Mouse (Mus musculus) MEL (cell line): ENCODE measurements around the gene Smarcd1. TPM values are rescaled to one million over a fixed set of nuclear protein-coding genes. Genes with fewer than 3 reads are reported as not detected.

Experiments
- DNase-seq: peaks from one replicate; pipeline ENCODE4 v3.0.0; 2011; ENCODE audit warnings: low read depth, low spot score
- H3K27ac ChIP-seq: 2 replicates; pipeline ENCODE4 v1.5.1; 2012; ENCODE audit warnings: low read depth, mild to moderate bottlenecking, control low read depth, low read length, moderate library complexity; ENCODE audit not compliant: control insufficient read depth
- H3K27me3 ChIP-seq, 2 experiments: fragments of 150-350 bp in 1 of 2; sonication (generic) in 1 of 2; 2 replicates each; pipeline ENCODE4 v1.6.1; 2012; ENCODE audit warnings: low read length in 2 of 2, mild to moderate bottlenecking in 2 of 2, improper control_type of control experiment in 1 of 2, moderate library complexity in 1 of 2; ENCODE audit not compliant: insufficient read depth in 2 of 2, control insufficient read depth in 1 of 2
- H3K36me3 ChIP-seq, 2 experiments: 2 replicates each; pipeline ENCODE4 v1.6.1; 2012 to 2014; ENCODE audit warnings: low read length in 2 of 2, improper control_type of control experiment in 1 of 2, inconsistent platforms in 1 of 2, mild to moderate bottlenecking in 1 of 2; ENCODE audit not compliant: insufficient read depth in 2 of 2, control insufficient read depth in 1 of 2
- H3K4me1 ChIP-seq, 2 experiments: fragments of 150-350 bp in 1 of 2; sonication (generic) in 1 of 2; 2 replicates each; pipeline ENCODE4 v1.6.1; 2012; ENCODE audit warnings: low read length in 2 of 2, improper control_type of control experiment in 1 of 2, mild to moderate bottlenecking in 1 of 2; ENCODE audit not compliant: insufficient read depth in 2 of 2, control insufficient read depth in 1 of 2
- H3K4me3 ChIP-seq, 2 experiments: fragments of 150-350 bp in 1 of 2; sonication (generic) in 1 of 2; 2 replicates each; pipeline ENCODE4 v1.5.1; 2012; ENCODE audit warnings: low read depth in 2 of 2, low read length in 2 of 2, mild to moderate bottlenecking in 2 of 2, moderate library complexity in 2 of 2, control low read depth in 1 of 2, improper control_type of control experiment in 1 of 2; ENCODE audit not compliant: control insufficient read depth in 1 of 2, insufficient read depth in 1 of 2
- H3K79me2 ChIP-seq: 2 replicates; pipeline ENCODE4 v1.6.1; 2012; ENCODE audit warnings: mild to moderate bottlenecking, low read length, moderate library complexity; ENCODE audit not compliant: control insufficient read depth, poor library complexity, insufficient read depth
- H3K9ac ChIP-seq: 2 replicates; pipeline ENCODE4 v1.6.1; 2012; ENCODE audit warnings: low read depth, mild to moderate bottlenecking, control low read depth, low read length, moderate library complexity; ENCODE audit not compliant: control insufficient read depth, poor library complexity, severe bottlenecking
- H3K9me3 ChIP-seq: fragments of 150-350 bp; sonication (generic); replicated peaks from 2 replicates; pipeline ENCODE4 v1.6.1; 2012; ENCODE audit warnings: mild to moderate bottlenecking, low read length, improper control_type of control experiment, moderate library complexity; ENCODE audit not compliant: insufficient read depth
- BHLHE40 ChIP-seq: IDR thresholded peaks from 2 replicates; pipeline ENCODE4 v1.6.1; 2012; ENCODE audit warnings: low read depth, mild to moderate bottlenecking, inconsistent platforms, low read length, improper control_type of control experiment, borderline replicate concordance
- CTCF ChIP-seq, 3 experiments: IDR thresholded peaks in 2 of 3; conservative IDR thresholded peaks in 1 of 3; 2 replicates each; pipeline ENCODE4 v1.5.1; 2011 to 2012; ENCODE audit warnings: low read length in 3 of 3, low read depth in 2 of 3, mild to moderate bottlenecking in 2 of 3, improper control_type of control experiment in 1 of 3, inconsistent platforms in 1 of 3, mixed read lengths in 1 of 3, moderate library complexity in 1 of 3; ENCODE audit not compliant: control insufficient read depth in 1 of 3, insufficient read depth in 1 of 3, poor library complexity in 1 of 3, severe bottlenecking in 1 of 3
- ELF1 ChIP-seq: IDR thresholded peaks from 2 replicates; pipeline ENCODE4 v1.6.1; 2014; ENCODE audit warnings: low read depth, mild to moderate bottlenecking, inconsistent platforms, low read length, improper control_type of control experiment, moderate library complexity
- EP300 ChIP-seq, 2 experiments: IDR thresholded peaks; 2 replicates each; pipeline ENCODE4 v1.6.1; 2011; ENCODE audit warnings: improper control_type of control experiment in 2 of 2, low read length in 2 of 2, low read depth in 1 of 2, mild to moderate bottlenecking in 1 of 2
- GABPA ChIP-seq: IDR thresholded peaks from 2 replicates; pipeline ENCODE4 v1.6.1; 2012; ENCODE audit warnings: low read depth, mild to moderate bottlenecking, inconsistent platforms, low read length, improper control_type of control experiment, moderate library complexity
- HCFC1 ChIP-seq: IDR thresholded peaks from 2 replicates; pipeline ENCODE4 v1.6.1; 2012; ENCODE audit warnings: low read depth, mild to moderate bottlenecking, inconsistent platforms, low read length, improper control_type of control experiment, moderate library complexity
- JUND ChIP-seq: IDR thresholded peaks from 2 replicates; pipeline ENCODE4 v1.6.1; 2011; ENCODE audit warnings: low read depth, mild to moderate bottlenecking, improper control_type of control experiment, low read length
- KAT2A ChIP-seq: conservative IDR thresholded peaks from 2 replicates; pipeline ENCODE4 v1.6.1; 2012; ENCODE audit warnings: low read depth, low read length, improper control_type of control experiment, inconsistent platforms
- MAFK ChIP-seq: IDR thresholded peaks from 2 replicates; pipeline ENCODE4 v1.6.1; 2011; ENCODE audit warnings: low read depth, mild to moderate bottlenecking, low read length, improper control_type of control experiment, borderline replicate concordance
- MAX ChIP-seq: IDR thresholded peaks from 2 replicates; pipeline ENCODE4 v1.6.1; 2011; ENCODE audit warnings: low read length, improper control_type of control experiment
- MAZ ChIP-seq: IDR thresholded peaks from 2 replicates; pipeline ENCODE4 v1.6.1; 2012; ENCODE audit warnings: low read depth, mild to moderate bottlenecking, inconsistent platforms, low read length, improper control_type of control experiment
- MXI1 ChIP-seq: IDR thresholded peaks from 2 replicates; pipeline ENCODE4 v1.6.1; 2011; ENCODE audit warnings: mild to moderate bottlenecking, low read depth, low read length, improper control_type of control experiment
- MYB ChIP-seq: IDR thresholded peaks from 2 replicates; pipeline ENCODE4 v1.6.1; 2011; ENCODE audit warnings: mild to moderate bottlenecking, low read depth, low read length, improper control_type of control experiment
- MYC ChIP-seq: IDR thresholded peaks from 2 replicates; pipeline ENCODE4 v1.6.1; 2011; ENCODE audit warnings: low read depth, mild to moderate bottlenecking, low read length, improper control_type of control experiment, moderate library complexity
- NELFE ChIP-seq: IDR thresholded peaks from 2 replicates; pipeline ENCODE4 v1.6.1; 2011; ENCODE audit warnings: low read depth, low read length, improper control_type of control experiment
- POLR2A ChIP-seq, 2 experiments: IDR thresholded peaks; 2 replicates each; pipeline ENCODE4 v1.6.1; 2011 to 2012; ENCODE audit warnings: low read length in 2 of 2, mild to moderate bottlenecking in 2 of 2, control low read depth in 1 of 2, improper control_type of control experiment in 1 of 2, low read depth in 1 of 2, moderate library complexity in 1 of 2; ENCODE audit not compliant: control insufficient read depth in 1 of 2, insufficient read depth in 1 of 2, poor library complexity in 1 of 2
- POLR2AphosphoS2 ChIP-seq: IDR thresholded peaks from 2 replicates; pipeline ENCODE4 v1.6.1; 2011; ENCODE audit warnings: low read length, improper control_type of control experiment
- POLR2AphosphoS5 ChIP-seq: IDR thresholded peaks from 2 replicates; pipeline ENCODE4 v1.6.1; 2012; ENCODE audit warnings: low read depth, borderline replicate concordance, mild to moderate bottlenecking, inconsistent platforms, low read length, moderate library complexity, mixed read lengths
- RAD21 ChIP-seq: IDR thresholded peaks from 2 replicates; pipeline ENCODE4 v1.6.1; 2011; ENCODE audit warnings: mild to moderate bottlenecking, low read depth, low read length, improper control_type of control experiment
- RCOR1 ChIP-seq: IDR thresholded peaks from 2 replicates; pipeline ENCODE4 v1.6.1; 2012; ENCODE audit warnings: low read depth, mild to moderate bottlenecking, inconsistent platforms, low read length, improper control_type of control experiment
- SIN3A ChIP-seq: IDR thresholded peaks from 2 replicates; pipeline ENCODE4 v1.6.1; 2012; ENCODE audit warnings: low read length, improper control_type of control experiment, inconsistent platforms
- SMC3 ChIP-seq: IDR thresholded peaks from 2 replicates; pipeline ENCODE4 v1.6.1; 2011; ENCODE audit warnings: low read depth, low read length, improper control_type of control experiment
- TAL1 ChIP-seq: IDR thresholded peaks from 2 replicates; pipeline ENCODE4 v1.6.1; 2012; ENCODE audit warnings: mild to moderate bottlenecking, inconsistent platforms, low read length, moderate library complexity, mixed read lengths
- TCF12 ChIP-seq: IDR thresholded peaks from 2 replicates; pipeline ENCODE4 v1.6.1; 2014; ENCODE audit warnings: low read depth, mild to moderate bottlenecking, inconsistent platforms, low read length, improper control_type of control experiment, moderate library complexity
- USF2 ChIP-seq, 2 experiments: IDR thresholded peaks; 2 replicates each; pipeline ENCODE4 v1.6.1; 2011 to 2012; ENCODE audit warnings: improper control_type of control experiment in 2 of 2, low read length in 2 of 2, borderline replicate concordance in 1 of 2, inconsistent platforms in 1 of 2, low read depth in 1 of 2, mild to moderate bottlenecking in 1 of 2; ENCODE audit not compliant: insufficient read depth in 1 of 2
- ZC3H11A ChIP-seq: IDR thresholded peaks from 2 replicates; pipeline ENCODE4 v1.6.1; 2012; ENCODE audit warnings: low read depth, mild to moderate bottlenecking, inconsistent platforms, low read length, improper control_type of control experiment
- ZKSCAN1 ChIP-seq: IDR thresholded peaks from 2 replicates; pipeline ENCODE4 v1.6.1; 2012; ENCODE audit warnings: low read depth, mild to moderate bottlenecking, inconsistent platforms, low read length, improper control_type of control experiment, moderate library complexity
- polyA plus RNA-seq, 2 experiments: library from polyadenylated mRNA; stranded (reverse) in 1 of 2; unstranded in 1 of 2; fragments of >175 nt in 1 of 2; fragments of >200 nt in 1 of 2; gene quantifications; 2 replicates each; pipeline versions ENCODE4 v1.2.1 to v1.2.4; 2012; ENCODE audit warnings: low replicate concordance in 2 of 2, low read depth in 1 of 2; ENCODE audit not compliant: insufficient read length in 2 of 2, insufficient read depth in 1 of 2, missing spikeins in 1 of 2
- total RNA-seq: library from RNA; depleted of rRNA; stranded (reverse); fragments of 300-350 nt; gene quantifications from 2 replicates; pipeline ENCODE4 v1.2.3, GENCODE M21; 2012

Smarcd1 gene
- total and polyA plus RNA-seq, 3 experiments, result 20.1 to 247 (median 72.5) TPM

- no peak overlapping the region for H3K27ac ChIP-seq
- H3K4me3 ChIP-seq, result no peak overlapping the region
- H3K27me3 ChIP-seq, result no peaks in the 10 kb centered on the region
- DNase-seq, result no peak
- peaks cover 3 to 10% of the 10 kb centered on the region in 2 experiments for H3K36me3 ChIP-seq
- H3K9ac ChIP-seq, result no peak overlapping the region
- no peaks in the 10 kb centered on the region for H3K79me2 ChIP-seq
- TF ChIP-seq MXI1 (no peak), TAL1 (no peak), TCF12 (no peak)
- H3K4me1 ChIP-seq, result peaks cover 2 to 12% of the 10 kb centered on the region in 2 experiments
- no peaks in the 10 kb centered on the region for H3K9me3 ChIP-seq
Measured at GRCm38 (mm10) chr15:99713569-99713968, 11.6 kb downstream of the Smarcd1 start.

GRCm38 (mm10) chr15:99714206-99714605 lies 12.3 kb downstream of the Smarcd1 start:
- TF ChIP-seq POLR2A (IDR thresholded peaks at IDR 0.05; ENCODE audit: control insufficient read depth in 1 of 2, insufficient read depth in 1 of 2, low read depth in 1 of 2, low read length in 2 of 2, poor library complexity in 1 of 2), result no peak
- no peak for TF ChIP-seq SIN3A
- no peak for TF ChIP-seq GABPA
- TF ChIP-seq RCOR1, result no peak
- TF ChIP-seq CTCF (IDR thresholded peaks at IDR 0.05 in 2 of 3, conservative IDR thresholded peaks at IDR 0.05 in 1 of 3; ENCODE audit: control insufficient read depth in 1 of 3, insufficient read depth in 1 of 3, low read depth in 2 of 3, low read length in 3 of 3, poor library complexity in 1 of 3, severe bottlenecking in 1 of 3), result no peak
- TF ChIP-seq MAFK, result no peak
- TF ChIP-seq HCFC1, result no peak
- TF ChIP-seq KAT2A, result no peak
- no peak for TF ChIP-seq BHLHE40
- no peak for TF ChIP-seq MYC
- TF ChIP-seq EP300 (IDR thresholded peaks at IDR 0.05; ENCODE audit: low read depth in 1 of 2, low read length in 2 of 2), result no peak
- no peak for TF ChIP-seq ZC3H11A
- no peak for TF ChIP-seq TAL1
- peaks cover 0 to 10% of the 10 kb centered on the region in 2 experiments for H3K36me3 ChIP-seq

GRCm38 (mm10) chr15:99714858-99715257 lies 12.9 kb downstream of the Smarcd1 start:
- Histone ChIP-seq H3K9me3 (no peaks in the 10 kb centered on the region), H3K9ac (no peak overlapping the region), H3K4me3 (no peak overlapping the region), H3K36me3 (peaks cover 0 to 10% of the 10 kb centered on the region in 2 experiments), H3K4me1 (peaks cover 2 to 12% of the 10 kb centered on the region in 2 experiments), H3K27ac (peak overlapping the region; percentile 3; the same call in 1 of the 2 replicates), H3K27me3 (no peaks in the 10 kb centered on the region), H3K79me2 (no peaks in the 10 kb centered on the region)
- DNase-seq, result peak; percentile 89
- TF ChIP-seq HCFC1 (no peak), MAFK (no peak), CTCF (IDR thresholded peaks at IDR 0.05 in 2 of 3, conservative IDR thresholded peaks at IDR 0.05 in 1 of 3; ENCODE audit: control insufficient read depth in 1 of 3, insufficient read depth in 1 of 3, low read depth in 2 of 3, low read length in 3 of 3, poor library complexity in 1 of 3, severe bottlenecking in 1 of 3) (peak; percentile 93 to 99 (median 98)), GABPA (no peak), ELF1 (no peak), MAZ (no peak), SIN3A (peak; percentile 68), MYB (no peak), POLR2AphosphoS5 (no peak), JUND (no peak), POLR2AphosphoS2 (no peak), USF2 (IDR thresholded peaks at IDR 0.05; ENCODE audit: borderline replicate concordance in 1 of 2, insufficient read depth in 1 of 2, low read depth in 1 of 2, low read length in 2 of 2) (no peak), NELFE (no peak), ZC3H11A (peak; percentile 60), ZKSCAN1 (no peak), MAX (no peak), RAD21 (peak; percentile 71), SMC3 (peak; percentile 97), EP300 (IDR thresholded peaks at IDR 0.05; ENCODE audit: low read depth in 1 of 2, low read length in 2 of 2) (no peak)

More at GRCm38 (mm10) chr15:99714206-99714605, 12.3 kb downstream of the Smarcd1 start:
- no peak overlapping the region for H3K4me3 ChIP-seq
- no peaks in the 10 kb centered on the region for H3K79me2 ChIP-seq
- H3K27ac ChIP-seq, result no peak overlapping the region
- no peaks in the 10 kb centered on the region for H3K9me3 ChIP-seq
- DNase-seq, result no peak
- no peak overlapping the region for H3K9ac ChIP-seq
- H3K27me3 ChIP-seq, result no peaks in the 10 kb centered on the region
- peaks cover 2 to 12% of the 10 kb centered on the region in 2 experiments for H3K4me1 ChIP-seq
